Comparison of ENCODE assay signal across 21 mouse cellular contexts in the genomic region with DNA sequence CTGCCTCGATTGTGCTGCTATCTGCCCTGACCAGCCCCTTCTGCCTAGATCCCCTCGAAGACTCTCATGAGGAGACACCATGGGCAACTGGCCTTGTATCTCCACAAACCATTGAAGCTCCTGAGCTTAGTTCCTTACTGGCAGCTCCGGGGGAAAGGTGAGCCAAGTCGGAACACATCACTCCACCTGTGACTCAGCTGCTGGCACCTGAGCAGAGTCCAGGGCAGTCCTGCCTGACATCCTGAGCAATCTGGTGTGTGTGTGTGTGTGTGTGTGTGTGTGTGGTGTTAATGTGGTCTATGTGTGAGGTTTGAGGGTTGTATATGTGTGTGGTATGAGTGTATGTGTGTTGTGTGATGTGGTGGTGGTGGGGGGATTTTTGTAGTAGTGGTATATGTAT.
"Had no signal": no experiment of that assay in that cellular context is flagged by ENCODE, and none has a peak within 500 bp of the region (broad histone marks: within the 10 kb centered on the region; RNA-seq: fewer than 3 reads in every experiment).

No protein-coding gene starts in this region.

- H3K4me1 ChIP-seq: liver, embryonic 13.5 days; liver, embryonic 15.5 days; midbrain, embryonic 10.5 days; midbrain, embryonic 12.5 days; neural tube, embryonic 13.5 days; neural tube, embryonic 15.5 days had no signal

- H3K9me3 ChIP-seq: liver, embryonic 13.5 days; liver, embryonic 15.5 days; midbrain, embryonic 10.5 days; midbrain, embryonic 12.5 days; neural tube, embryonic 13.5 days; neural tube, embryonic 15.5 days had no signal

- H3K27me3 ChIP-seq: liver, embryonic 13.5 days; liver, embryonic 15.5 days; midbrain, embryonic 12.5 days; neural tube, embryonic 13.5 days; neural tube, embryonic 15.5 days had no signal

- H3K4me3 ChIP-seq: liver, embryonic 13.5 days; liver, embryonic 15.5 days; midbrain, embryonic 10.5 days; midbrain, embryonic 12.5 days; myocyte; neural tube, embryonic 13.5 days; neural tube, embryonic 15.5 days had no signal

- H3K4me2 ChIP-seq: liver, embryonic 11.5 days; liver, embryonic 13.5 days; liver, embryonic 15.5 days; lung, embryonic 14.5 days; midbrain, embryonic 12.5 days; neural tube, embryonic 13.5 days; neural tube, embryonic 15.5 days had no signal

- H3K9ac ChIP-seq: liver, embryonic 13.5 days; liver, embryonic 15.5 days; lung, embryonic 14.5 days; midbrain, embryonic 12.5 days; neural tube, embryonic 13.5 days; neural tube, embryonic 15.5 days had no signal

- H3K27ac ChIP-seq: liver, embryonic 13.5 days; liver, embryonic 15.5 days; midbrain, embryonic 10.5 days; midbrain, embryonic 12.5 days; neural tube, embryonic 13.5 days; neural tube, embryonic 15.5 days had no signal

- DNase-seq: liver, embryonic 13.5 days; lung, embryonic 14.5 days; lung, postnatal 10 days; lung, postnatal 4 days; midbrain, embryonic 14.5 days; retina, postnatal 1 day; right cerebral cortex, adult 18-20 months; right cerebral cortex, postnatal 25 days; right cerebral cortex, postnatal 4 days; spleen, adult 18-20 months; thymus, adult 2 months; thymus, postnatal 25 days; thymus, postnatal 4 days had no signal

- H3K36me3 ChIP-seq: liver, embryonic 13.5 days; liver, embryonic 15.5 days; midbrain, embryonic 10.5 days; midbrain, embryonic 12.5 days; neural tube, embryonic 13.5 days; neural tube, embryonic 15.5 days had no signal

- ATAC-seq: midbrain, embryonic 16.5 days had no signal
